Mouse (Mus musculus): ENCODE data around the gene Lgals3. TPM values are rescaled to one million over a fixed set of nuclear protein-coding genes. Genes with fewer than 3 reads are reported as not detected.

The Lgals3 gene
- polyA plus RNA-seq, 1 experiment, result 3.7 TPM

- no peak for TF ChIP-seq POLR2A (IDR thresholded peaks at IDR 0.05; ENCODE audit: borderline replicate concordance, insufficient read depth, low read length)
- no peak for TF ChIP-seq CTCF (IDR thresholded peaks at IDR 0.05; ENCODE audit: borderline replicate concordance, insufficient read depth, low read depth, low read length)
- no peak overlapping the region for H3K27ac ChIP-seq (ENCODE audit: insufficient read depth, low read length)
- peaks cover 11% of the 10 kb centered on the region for H3K4me1 ChIP-seq (ENCODE audit: control insufficient read depth, insufficient read depth, low read length)
- no peak overlapping the region for H3K4me3 ChIP-seq (replicated peaks; ENCODE audit: insufficient read depth, low read depth, low read length)
- DNase-seq, result no peak
- 68% methylated on average over 6 of the region's 6 CpGs for WGBS
- peaks cover 2% of the 10 kb centered on the region; the same call in 1 of the 2 replicates for H3K27me3 ChIP-seq (ENCODE audit: control insufficient read depth, insufficient read depth, low read length)
These were observed 4.1 kb downstream of the Lgals3 start for GRCm38 (mm10) chr14:47371689-47372088.

GRCm38 (mm10) chr14:47373728-47374678 lies 6.5 kb downstream of the Lgals3 start:
- H3K27ac ChIP-seq (ENCODE audit: insufficient read depth, low read length), result no peak overlapping the region
- 0 out of 2 replicates have a peak, but pooled peaks cover 6% of the 10 kb centered on the region for H3K4me1 ChIP-seq (ENCODE audit: control insufficient read depth, insufficient read depth, low read length)
- no peak for TF ChIP-seq CTCF (IDR thresholded peaks at IDR 0.05; ENCODE audit: borderline replicate concordance, insufficient read depth, low read depth, low read length)
- no peak for TF ChIP-seq POLR2A (IDR thresholded peaks at IDR 0.05; ENCODE audit: borderline replicate concordance, insufficient read depth, low read length)
- peak overlapping the region; percentile 30 for H3K4me3 ChIP-seq (replicated peaks; ENCODE audit: insufficient read depth, low read depth, low read length)
- peak; percentile 11 to 20 for DNase-seq
- 15% methylated on average over 49 of the region's 49 CpGs for WGBS
- H3K27me3 ChIP-seq (ENCODE audit: control insufficient read depth, insufficient read depth, low read length), result no peaks in the 10 kb centered on the region; the same call in 1 of the 2 replicates

- TF ChIP-seq CTCF (IDR thresholded peaks at IDR 0.05; ENCODE audit: borderline replicate concordance, insufficient read depth, low read depth, low read length), result no peak
- no peak for TF ChIP-seq POLR2A (IDR thresholded peaks at IDR 0.05; ENCODE audit: borderline replicate concordance, insufficient read depth, low read length)
- 78% methylated on average over 2 of the region's 2 CpGs for WGBS
- DNase-seq, result no peak
- no peak overlapping the region for H3K4me3 ChIP-seq (replicated peaks; ENCODE audit: insufficient read depth, low read depth, low read length)
- no peak overlapping the region for H3K27ac ChIP-seq (ENCODE audit: insufficient read depth, low read length)
- no peaks in the 10 kb centered on the region; the same call in 1 of the 2 replicates for H3K27me3 ChIP-seq (ENCODE audit: control insufficient read depth, insufficient read depth, low read length)
- 0 out of 2 replicates have a peak, but pooled peaks cover 6% of the 10 kb centered on the region for H3K4me1 ChIP-seq (ENCODE audit: control insufficient read depth, insufficient read depth, low read length)
These were observed 9.0 kb downstream of the Lgals3 start for GRCm38 (mm10) chr14:47376526-47376925.

GRCm38 (mm10) chr14:47378336-47378735 lies 10.8 kb downstream of the Lgals3 start:
- Histone ChIP-seq H3K27ac (ENCODE audit: insufficient read depth, low read length) (no peak overlapping the region), H3K27me3 (ENCODE audit: control insufficient read depth, insufficient read depth, low read length) (no peaks in the 10 kb centered on the region; the same call in 1 of the 2 replicates), H3K4me3 (replicated peaks; ENCODE audit: insufficient read depth, low read depth, low read length) (no peak overlapping the region), H3K4me1 (ENCODE audit: control insufficient read depth, insufficient read depth, low read length) (0 out of 2 replicates have a peak, but pooled peaks cover 6% of the 10 kb centered on the region)
- WGBS, result 77% methylated on average over 7 of the region's 7 CpGs
- TF ChIP-seq POLR2A (IDR thresholded peaks at IDR 0.05; ENCODE audit: borderline replicate concordance, insufficient read depth, low read length) (no peak), CTCF (IDR thresholded peaks at IDR 0.05; ENCODE audit: borderline replicate concordance, insufficient read depth, low read depth, low read length) (no peak)
- DNase-seq, result no peak

DNA sequence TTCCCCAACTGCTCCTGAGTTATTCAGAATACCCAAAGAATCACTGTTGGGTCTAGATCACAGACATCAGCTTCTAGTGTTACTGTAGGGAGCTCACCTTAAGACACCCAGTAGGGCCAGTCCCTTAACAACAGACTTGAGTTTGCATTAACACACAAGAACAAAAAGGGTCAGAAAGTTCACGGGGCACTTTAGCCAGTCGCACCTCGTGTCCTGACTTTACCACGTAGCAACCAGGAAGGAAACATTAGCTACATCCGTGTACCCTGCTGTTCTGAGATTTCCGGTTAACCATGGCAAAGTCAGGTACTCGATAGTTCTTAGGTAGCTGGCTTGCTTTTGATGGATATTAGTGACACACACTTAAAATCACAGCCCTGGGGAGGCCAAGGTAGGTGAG lies 16.4 kb downstream of the Lgals3 start:
- no peaks in the 10 kb centered on the region for H3K4me1 ChIP-seq (ENCODE audit: control insufficient read depth, insufficient read depth, low read length)
- H3K4me3 ChIP-seq (replicated peaks; ENCODE audit: insufficient read depth, low read depth, low read length), result no peak overlapping the region
- WGBS, result 90% methylated on average over 7 of the region's 7 CpGs
- no peak for TF ChIP-seq CTCF (IDR thresholded peaks at IDR 0.05; ENCODE audit: borderline replicate concordance, insufficient read depth, low read depth, low read length)
- TF ChIP-seq POLR2A (IDR thresholded peaks at IDR 0.05; ENCODE audit: borderline replicate concordance, insufficient read depth, low read length), result no peak
- H3K27me3 ChIP-seq (ENCODE audit: control insufficient read depth, insufficient read depth, low read length), result no peaks in the 10 kb centered on the region
- no peak for DNase-seq
- no peak overlapping the region for H3K27ac ChIP-seq (ENCODE audit: insufficient read depth, low read length)

- TF ChIP-seq CTCF (IDR thresholded peaks at IDR 0.05; ENCODE audit: borderline replicate concordance, insufficient read depth, low read depth, low read length) (no peak), POLR2A (IDR thresholded peaks at IDR 0.05; ENCODE audit: borderline replicate concordance, insufficient read depth, low read length) (no peak)
- 74% methylated on average over 10 of the region's 10 CpGs for WGBS
- DNase-seq, result no peak
These were observed 17.1 kb downstream of the Lgals3 start for GRCm38 (mm10) chr14:47384653-47385052.

DNA sequence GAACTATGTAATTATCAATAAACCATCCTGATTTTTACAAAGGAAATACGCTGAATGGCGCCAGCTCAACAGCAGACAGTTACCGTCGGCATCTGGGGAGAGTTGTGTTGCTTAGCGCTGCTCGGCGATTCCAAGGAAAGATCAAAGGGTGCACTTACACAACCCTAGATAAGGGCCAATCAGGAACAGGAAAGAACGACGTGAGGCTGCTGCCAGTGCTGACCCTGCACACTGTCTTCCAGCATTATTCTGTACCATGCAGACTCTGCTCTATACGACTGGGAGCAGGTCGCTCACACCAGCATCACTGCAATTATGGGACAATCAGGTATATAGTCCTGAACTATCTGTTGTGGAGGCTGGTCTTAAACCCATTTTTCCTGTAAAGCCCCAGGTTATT lies 18.6 kb downstream of the Lgals3 start:
- WGBS, result 80% methylated on average over 11 of the region's 11 CpGs
- DNase-seq, result no peak
- no peak for TF ChIP-seq POLR2A (IDR thresholded peaks at IDR 0.05; ENCODE audit: borderline replicate concordance, insufficient read depth, low read length)
- no peak for TF ChIP-seq CTCF (IDR thresholded peaks at IDR 0.05; ENCODE audit: borderline replicate concordance, insufficient read depth, low read depth, low read length)
- no peaks in the 10 kb centered on the region for H3K27me3 ChIP-seq (ENCODE audit: control insufficient read depth, insufficient read depth, low read length)
- H3K27ac ChIP-seq (ENCODE audit: insufficient read depth, low read length), result no peak overlapping the region
- H3K4me3 ChIP-seq (replicated peaks; ENCODE audit: insufficient read depth, low read depth, low read length), result no peak overlapping the region
- H3K4me1 ChIP-seq (ENCODE audit: control insufficient read depth, insufficient read depth, low read length), result no peaks in the 10 kb centered on the region

More at GRCm38 (mm10) chr14:47384653-47385052, 17.1 kb downstream of the Lgals3 start:
- Histone ChIP-seq H3K27me3 (ENCODE audit: control insufficient read depth, insufficient read depth, low read length) (no peaks in the 10 kb centered on the region), H3K4me3 (replicated peaks; ENCODE audit: insufficient read depth, low read depth, low read length) (no peak overlapping the region), H3K27ac (ENCODE audit: insufficient read depth, low read length) (no peak overlapping the region), H3K4me1 (ENCODE audit: control insufficient read depth, insufficient read depth, low read length) (no peaks in the 10 kb centered on the region)

All from cerebellum, adult 2 months (tissue).